Mouse (Mus musculus) left cerebral cortex, adult 11 months (tissue): Measurements from ENCODE around the gene Zfp385a.

Source experiments
- DNase-seq: peaks from one replicate; pipeline ENCODE4 v3.0.0; 2022; ENCODE audit warnings: low spot score

Zfp385a gene

GRCm38 (mm10) chr15:103362950-103363349 lies 23.1 kb upstream of the Zfp385a start:
- DNase-seq = no peak

- DNase-seq = no peak
Measured at GRCm38 (mm10) chr15:103362333-103362732, 22.4 kb upstream of the Zfp385a start.

DNA sequence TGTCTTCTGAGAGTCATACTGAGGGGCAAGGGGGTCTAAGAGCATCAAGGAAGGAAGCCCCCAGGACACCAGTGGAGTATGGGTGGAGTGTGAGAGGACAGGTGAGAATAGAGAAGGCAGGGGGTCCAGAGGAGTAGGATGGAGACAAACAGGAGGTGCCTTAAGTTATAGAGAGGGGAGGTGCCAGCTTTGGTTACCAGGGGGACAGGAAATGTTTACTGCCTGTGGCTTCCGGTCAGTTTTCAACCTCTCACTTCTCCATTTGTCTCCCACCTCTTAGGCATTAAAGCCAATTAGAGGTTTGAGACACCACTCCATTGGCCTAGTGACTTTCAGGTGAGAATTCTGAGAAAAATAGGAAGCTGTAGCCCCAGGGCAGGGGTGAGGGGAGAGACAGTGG lies 21.4 kb upstream of the Zfp385a start:
- no peak for DNase-seq

DNA sequence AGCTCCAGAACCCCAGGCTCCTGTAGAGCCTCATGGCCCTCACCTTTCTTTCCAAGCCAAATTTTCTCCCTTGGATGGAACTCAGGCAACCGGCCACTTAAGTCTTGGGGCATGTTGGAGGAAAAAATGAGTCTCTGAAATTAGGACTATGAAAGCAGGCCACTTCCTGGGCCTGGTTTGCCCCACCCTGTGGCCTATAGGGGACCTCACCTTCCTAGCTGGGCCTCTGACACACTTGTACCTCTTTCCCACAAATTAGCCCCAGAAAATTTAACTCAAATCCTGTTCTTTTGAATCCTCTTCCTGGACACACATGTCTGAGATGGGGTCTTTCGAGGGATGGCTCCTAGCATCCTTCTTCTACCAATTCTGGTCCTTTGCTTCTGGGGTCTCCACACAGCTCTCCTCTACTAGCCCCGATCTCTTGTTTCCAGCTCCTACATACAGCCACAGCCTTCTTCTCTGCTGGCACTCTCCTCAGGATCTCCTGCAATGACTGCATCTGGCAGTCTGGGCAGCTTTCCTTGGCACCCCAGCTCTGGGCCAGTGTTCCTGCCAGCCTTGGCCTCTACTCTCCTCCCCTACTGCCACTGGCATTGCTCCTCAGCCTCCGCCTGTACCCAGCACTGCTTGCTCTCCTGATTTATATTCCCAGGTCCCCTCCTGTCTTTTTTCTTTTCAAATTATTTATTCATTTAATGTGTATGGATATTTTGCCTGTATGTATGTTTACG lies 20.1 kb upstream of the Zfp385a start:
- no peak for DNase-seq

DNA sequence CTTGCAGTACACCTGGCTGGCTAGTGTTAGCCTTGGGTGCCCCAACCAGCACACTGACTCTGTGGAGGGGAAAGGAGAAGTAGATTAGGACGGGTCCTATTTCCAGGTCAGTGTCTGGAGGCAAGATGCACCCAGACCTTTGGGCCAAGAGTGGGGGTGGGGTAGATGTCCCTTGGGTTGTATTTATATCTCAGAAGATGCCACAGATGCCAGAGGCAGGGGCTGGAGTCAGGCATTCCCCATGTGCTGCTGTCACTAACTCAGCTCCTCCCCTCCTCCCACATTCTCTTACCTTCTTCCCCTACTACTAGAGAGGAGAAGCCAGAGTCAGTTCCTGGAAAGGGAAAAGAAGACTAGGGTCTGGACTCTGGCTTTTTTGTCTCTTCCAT lies 19.2 kb upstream of the Zfp385a start:
- DNase-seq = no peak

- DNase-seq = no peak
Measured at GRCm38 (mm10) chr15:103358278-103359121, 18.6 kb upstream of the Zfp385a start.

- DNase-seq = no peak
Measured at GRCm38 (mm10) chr15:103357817-103358216, 17.9 kb upstream of the Zfp385a start.

DNA sequence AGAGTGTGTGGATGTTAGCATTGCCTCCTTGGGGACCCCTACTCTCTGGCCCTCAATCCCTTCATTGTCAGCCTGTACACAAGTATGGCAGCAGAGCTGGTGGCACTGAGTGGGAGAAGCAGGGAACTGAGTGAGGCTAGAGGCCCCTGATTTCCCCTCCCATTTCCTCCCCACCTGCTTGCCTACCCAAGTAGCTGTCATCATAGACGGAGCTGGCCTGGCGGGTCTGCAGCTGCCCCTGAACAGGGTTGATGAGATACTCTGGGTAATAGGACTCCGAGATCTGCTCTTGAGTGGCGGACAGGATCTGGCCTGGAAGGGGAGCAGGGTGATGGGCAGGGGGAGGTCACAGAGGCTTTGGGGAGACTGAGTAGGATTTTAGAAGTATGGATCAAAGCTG lies 16.2 kb upstream of the Zfp385a start:
- no peak for DNase-seq

- DNase-seq = no peak
Measured at GRCm38 (mm10) chr15:103355420-103355819, 15.5 kb upstream of the Zfp385a start.

- no peak for DNase-seq
Measured at GRCm38 (mm10) chr15:103354690-103355089, 14.8 kb upstream of the Zfp385a start.

- DNase-seq = no peak
Measured at GRCm38 (mm10) chr15:103353511-103354256, 13.8 kb upstream of the Zfp385a start.

DNA sequence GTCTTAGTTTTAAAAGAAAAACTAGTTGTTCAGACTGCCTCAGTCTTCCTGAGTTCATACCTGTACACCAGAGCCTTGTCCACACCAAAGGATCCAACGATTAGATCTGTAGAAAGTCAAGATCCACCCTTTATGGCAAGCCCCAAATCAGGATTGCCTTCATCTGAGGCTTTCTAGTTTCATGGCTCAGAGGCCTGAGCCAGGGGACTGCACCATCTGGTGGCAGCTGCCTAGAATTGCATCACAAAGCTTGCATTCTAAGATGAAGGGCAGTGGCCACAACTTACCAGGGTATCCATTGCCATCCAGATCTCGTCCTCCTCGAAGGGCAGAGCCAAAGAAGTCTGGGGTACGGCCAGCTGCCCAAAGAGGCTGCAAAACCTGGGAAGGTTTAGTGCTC lies 13.0 kb upstream of the Zfp385a start:
- DNase-seq = no peak

DNA sequence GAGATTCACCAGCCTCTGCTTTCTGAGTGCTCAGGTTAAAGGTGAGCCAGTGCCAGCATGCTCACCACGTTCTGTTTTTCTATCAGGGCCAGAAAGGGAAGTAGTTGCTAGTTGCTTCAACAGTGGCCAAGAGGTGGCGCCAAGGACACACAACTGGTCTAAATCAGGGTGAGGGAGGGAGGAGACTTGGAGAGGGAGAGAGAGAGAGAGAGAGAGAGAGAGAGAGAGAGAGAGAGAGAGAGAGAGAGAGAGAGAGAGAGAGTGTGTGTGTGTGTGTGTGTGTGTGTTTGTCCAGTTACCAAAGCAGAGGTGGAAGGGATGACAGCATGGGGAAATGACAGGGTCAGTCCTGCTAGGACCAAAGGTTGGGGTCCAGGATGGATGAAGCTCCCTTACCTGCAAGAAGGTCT lies 7.4 kb upstream of the Zfp385a start:
- DNase-seq = no peak

- DNase-seq = no peak
Measured at GRCm38 (mm10) chr15:103345789-103346188, 5.9 kb upstream of the Zfp385a start.

DNA sequence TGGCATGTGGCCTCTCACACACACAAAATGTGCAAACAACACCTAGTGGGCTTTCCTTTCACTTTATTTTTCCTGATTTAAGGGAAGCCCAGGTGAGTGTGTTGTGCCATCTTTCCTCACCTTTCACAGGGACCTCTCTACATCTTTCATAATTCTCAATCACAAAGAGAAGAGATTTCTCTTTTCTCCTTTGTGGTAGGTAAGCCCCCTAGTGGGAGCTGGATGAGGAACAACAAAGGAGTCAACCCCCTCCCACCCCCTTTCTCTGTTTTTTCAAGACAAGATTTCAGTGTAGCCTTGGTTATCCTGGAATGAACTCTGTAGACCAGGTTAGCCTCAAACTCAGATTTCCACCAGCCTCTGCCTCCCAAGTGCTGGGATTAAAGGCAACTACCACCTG lies 3.7 kb upstream of the Zfp385a start:
- DNase-seq = no peak

DNA sequence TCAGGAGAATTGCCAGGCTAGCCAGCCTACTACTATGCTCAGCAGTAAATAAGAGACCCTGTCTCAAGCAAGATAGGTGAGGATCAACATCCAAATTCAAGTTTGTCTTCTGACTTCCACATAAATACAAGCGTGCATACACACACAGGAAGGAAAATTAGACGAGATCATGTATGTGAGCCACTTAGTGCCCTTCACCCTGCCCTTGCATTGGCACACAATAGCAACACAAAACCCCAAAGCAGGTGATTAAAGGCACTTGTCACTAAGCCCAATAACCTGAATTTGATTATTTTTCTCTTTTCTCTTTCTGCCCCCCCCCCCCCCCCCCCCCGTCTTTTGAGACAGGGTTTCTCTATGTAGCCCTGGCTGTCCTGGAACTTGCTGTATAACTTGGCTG lies 3.1 kb upstream of the Zfp385a start:
- DNase-seq = no peak

DNA sequence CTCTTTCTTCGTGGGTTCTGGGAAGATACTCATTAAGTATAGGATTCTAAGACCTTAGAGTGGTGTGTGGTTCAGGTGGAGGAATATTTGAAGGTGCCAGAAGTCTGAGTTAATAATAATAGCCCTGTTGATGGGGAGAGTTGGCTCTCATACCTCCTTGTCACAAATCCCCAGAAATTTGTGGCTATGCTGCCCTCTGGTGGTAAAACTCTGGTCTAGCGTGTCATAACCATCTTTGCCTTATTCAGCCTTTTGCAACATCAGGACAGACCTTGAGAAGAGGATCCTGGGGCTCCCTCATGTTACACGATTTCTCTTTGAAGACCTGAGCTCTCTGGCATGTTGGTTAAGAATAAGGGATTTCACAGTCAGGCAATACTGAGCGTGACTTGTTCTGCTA lies 2.5 kb upstream of the Zfp385a start:
- DNase-seq = peak; percentile 72

- no peak for DNase-seq
Measured at GRCm38 (mm10) chr15:103341547-103341946, 1.7 kb upstream of the Zfp385a start.

DNA sequence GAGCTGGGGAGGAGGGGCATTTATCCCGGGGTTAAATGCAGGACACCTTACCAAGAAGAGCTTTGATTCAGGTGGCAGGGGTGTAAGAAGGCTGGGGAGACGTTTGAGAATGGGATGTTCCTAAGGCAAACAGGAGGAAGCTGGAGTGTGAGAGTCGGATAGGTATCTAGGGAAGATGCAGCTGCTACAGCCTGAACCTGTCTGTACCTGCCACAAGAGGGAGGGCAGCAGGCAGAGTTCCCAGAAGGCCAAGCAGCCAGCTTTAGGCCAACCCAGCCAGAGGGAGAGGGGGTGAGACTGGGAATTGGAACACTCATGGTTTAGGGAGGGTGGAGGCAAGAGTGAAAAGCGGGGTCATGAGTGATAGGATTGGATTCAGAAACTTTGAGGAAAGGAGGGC lies 893 bp upstream of the Zfp385a start:
- DNase-seq = no peak

DNA sequence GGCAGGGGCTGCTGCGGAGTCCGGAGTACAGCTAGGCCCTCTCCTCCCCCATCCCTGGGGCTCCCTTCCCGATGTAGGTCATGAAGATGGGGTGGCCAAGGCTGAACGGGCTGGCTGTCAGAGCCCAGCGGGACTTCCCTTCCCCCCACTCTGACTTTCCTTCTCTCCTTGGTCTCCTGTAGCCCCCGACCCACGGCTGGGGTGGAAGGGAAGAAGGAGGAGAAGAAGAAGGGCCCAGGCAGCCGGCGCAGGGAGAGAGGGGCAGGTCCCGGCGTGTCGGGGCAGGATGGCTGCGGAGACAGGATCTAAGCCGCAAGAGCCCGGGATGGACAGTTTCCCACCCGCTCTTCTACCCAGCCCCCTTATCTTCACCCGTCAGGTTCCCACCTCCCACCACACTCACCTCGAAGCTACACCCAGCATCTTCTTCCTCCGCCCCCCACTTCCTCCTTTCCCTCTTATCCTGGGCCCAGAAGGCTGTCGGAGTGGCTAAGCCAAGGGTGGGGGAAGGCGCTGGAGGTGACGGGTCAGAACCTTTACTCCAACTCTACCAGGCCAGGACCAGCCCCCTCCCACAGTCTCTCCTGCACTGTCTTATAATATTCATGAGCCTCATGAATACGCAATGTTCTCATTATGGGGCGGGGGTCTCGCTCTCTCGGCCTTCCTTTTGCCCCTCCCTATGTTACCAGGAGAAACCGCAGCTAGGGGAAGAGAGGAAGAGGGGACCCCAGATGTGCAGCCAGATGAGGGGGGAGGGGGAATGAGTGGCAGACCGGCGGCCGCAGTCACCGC lies 530 bp downstream of the Zfp385a start:
- no peak for DNase-seq

DNA sequence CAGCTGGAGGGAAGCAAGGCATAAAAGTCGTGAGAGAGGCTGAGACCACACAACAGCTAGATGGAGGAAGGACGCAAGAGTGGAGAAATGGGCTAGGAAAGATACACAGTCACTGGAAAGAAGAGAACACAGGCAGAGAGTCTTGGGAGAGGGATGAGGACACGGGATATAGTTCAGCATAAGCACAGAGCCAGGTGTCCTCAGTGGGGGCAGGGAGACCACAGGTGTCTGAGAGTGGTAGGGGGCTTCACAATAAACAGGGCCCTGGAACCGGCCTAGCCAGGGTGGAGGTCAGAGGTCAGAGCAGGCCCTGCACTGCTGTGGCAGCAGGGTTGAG lies 1.1 kb downstream of the Zfp385a start:
- DNase-seq = no peak

DNA sequence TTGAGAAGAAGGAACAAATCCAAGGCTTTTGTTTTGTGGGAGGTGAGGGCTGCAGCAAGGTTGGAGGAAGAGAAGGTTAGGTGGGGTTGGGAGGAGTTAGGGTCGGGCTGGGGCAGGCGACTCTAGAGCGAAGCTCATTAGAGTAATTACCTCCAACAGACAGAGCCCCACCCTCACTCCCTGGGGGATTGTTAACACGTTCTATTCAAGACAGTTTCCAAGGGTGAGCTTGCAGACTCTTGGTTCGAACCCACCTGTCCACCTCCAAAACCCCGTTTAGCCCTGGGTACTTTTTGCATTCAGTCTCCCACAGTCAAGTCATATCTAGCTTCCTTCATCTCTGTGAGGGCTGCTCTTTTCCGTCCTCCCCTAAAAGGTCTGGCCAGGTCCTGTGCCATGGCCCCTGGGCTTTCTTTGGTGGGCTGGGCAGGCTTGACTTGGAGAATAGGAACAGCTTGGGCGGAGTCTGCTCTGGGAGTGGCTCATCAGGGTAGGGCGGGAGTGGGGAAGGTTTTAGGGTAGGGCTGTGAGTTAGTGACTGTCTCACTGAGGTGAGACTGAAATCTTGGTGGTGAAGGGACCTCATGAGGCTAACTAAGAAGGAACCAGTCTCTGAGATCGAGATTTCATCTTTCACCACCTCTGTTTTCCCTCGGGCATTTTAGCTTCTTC lies 2.8 kb downstream of the Zfp385a start:
- DNase-seq = no peak
